Mouse (Mus musculus) lung, postnatal 0 days (tissue): ENCODE measurements around the gene Foxp4.

ENCODE experiments used
- CTCF ChIP-seq: IDR thresholded peaks from 2 replicates; pipeline ENCODE4 v1.5.1; 2016; ENCODE audit warnings: antibody characterized with exemption, mild to moderate bottlenecking
- EP300 ChIP-seq: IDR thresholded peaks from 2 replicates; pipeline ENCODE4 v1.6.1; 2016; ENCODE audit warnings: antibody characterized with exemption, mild to moderate bottlenecking, control low read depth

DNA sequence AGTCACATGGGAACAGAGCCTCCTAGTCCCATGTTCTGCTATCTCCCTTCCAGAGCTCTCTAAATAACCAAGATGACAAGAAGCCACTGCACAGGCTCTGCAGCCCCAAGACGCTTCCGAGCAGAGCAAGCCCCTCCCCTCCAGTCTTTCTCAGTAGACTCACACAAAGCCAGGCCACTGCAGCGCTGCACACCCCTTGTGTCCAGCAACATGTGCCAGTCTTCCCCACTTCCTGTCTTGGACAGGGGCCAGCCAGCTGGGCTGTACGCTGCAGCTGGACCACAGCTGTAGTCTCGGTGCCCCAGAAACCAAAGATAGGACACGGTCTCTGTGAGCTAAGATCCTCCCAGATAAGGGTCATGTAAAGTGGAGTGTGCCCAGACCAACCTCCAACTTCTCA lies 86.6 kb downstream of the Foxp4 start:
- no peak for TF ChIP-seq CTCF
- TF ChIP-seq EP300: no peak
